Mouse (Mus musculus): ENCODE measurements around the gene Cmpk2. TPM values are rescaled to one million over a fixed set of nuclear protein-coding genes. Genes with fewer than 3 reads are reported as not detected.
"Not testable (repeated sequence)": the region's sequence is repeated elsewhere in the genome, so short reads cannot be mapped to it uniquely, and the experiment has no call there.

The Cmpk2 gene
- total RNA-seq, 2 experiments from 2014 or later, result 14.5 to 16.2 TPM

GRCm38 (mm10) chr12:26478196-26479004 is 9.4 kb downstream of the Cmpk2 start:
- no peak for DNase-seq (ENCODE audit: low spot score in 2 of 2)

- DNase-seq (ENCODE audit: low spot score in 2 of 2), result not testable (repeated sequence)
Observed at GRCm38 (mm10) chr12:26485738-26486580, 17.0 kb downstream of the Cmpk2 start.

- peak; percentile 18 to 66 for DNase-seq (ENCODE audit: low spot score in 2 of 2)
Observed at GRCm38 (mm10) chr12:26487874-26488616, 19.0 kb downstream of the Cmpk2 start.

GRCm38 (mm10) chr12:26488617-26489274 is 19.7 kb downstream of the Cmpk2 start:
- DNase-seq (ENCODE audit: low spot score in 2 of 2), result no peak

GRCm38 (mm10) chr12:26489942-26490341 is 20.9 kb downstream of the Cmpk2 start:
- no peak for DNase-seq (ENCODE audit: low spot score in 2 of 2)

- DNase-seq (ENCODE audit: low spot score in 2 of 2), result no peak
Observed at GRCm38 (mm10) chr12:26501042-26501441, 32.0 kb downstream of the Cmpk2 start.

GRCm38 (mm10) chr12:26510971-26511370 is 42.0 kb downstream of the Cmpk2 start:
- no peak for DNase-seq (ENCODE audit: low spot score in 2 of 2)

GRCm38 (mm10) chr12:26518206-26518605 is 49.2 kb downstream of the Cmpk2 start:
- DNase-seq (ENCODE audit: low spot score in 2 of 2), result no peak

- DNase-seq (ENCODE audit: low spot score in 2 of 2), result no peak
Observed at GRCm38 (mm10) chr12:26524943-26525697, 56.1 kb downstream of the Cmpk2 start.

- peak in 1 of 2 experiments; percentile 25 for DNase-seq (ENCODE audit: low spot score in 2 of 2)
Observed at GRCm38 (mm10) chr12:26525698-26526026, 56.7 kb downstream of the Cmpk2 start.

Other genes with a start within 250 kb of the Cmpk2 start
- gene Rnf144a, start 54.0 kb upstream of the Cmpk2 start, total RNA-seq (2021), result 10 to 100 TPM; 23.4 to 24.4 TPM
- under 1 TPM; 0.48 to 0.84 TPM for gene Rsad2, start 12.8 kb upstream of the Cmpk2 start, total RNA-seq (2021)

All from layer of hippocampus, adult 18-20 months (tissue).